Mouse (Mus musculus) T-helper 17 cell (primary cell): ENCODE data around the gene Atp6v1e1.
"Not testable (repeated sequence)": the region's sequence is repeated elsewhere in the genome, so short reads cannot be mapped to it uniquely, and the experiment has no call there.

Source experiments
- in situ Hi-C, 2 experiments: fragments of 300-600 bp; cut with MboI, MseI; formaldehyde crosslinking; loops; 1 replicate in 1 of 2; 2 replicates in 1 of 2; pipeline ENCODE4 v1.15.1; 2025; ENCODE audit warnings: high pct_unique_total_duplicates in 2 of 2

Atp6v1e1 gene

GRCm38 (mm10) chr6:120820144-120820543, 2.4 kb downstream of the Atp6v1e1 start:
- in situ Hi-C loops, result no loop called here

DNA sequence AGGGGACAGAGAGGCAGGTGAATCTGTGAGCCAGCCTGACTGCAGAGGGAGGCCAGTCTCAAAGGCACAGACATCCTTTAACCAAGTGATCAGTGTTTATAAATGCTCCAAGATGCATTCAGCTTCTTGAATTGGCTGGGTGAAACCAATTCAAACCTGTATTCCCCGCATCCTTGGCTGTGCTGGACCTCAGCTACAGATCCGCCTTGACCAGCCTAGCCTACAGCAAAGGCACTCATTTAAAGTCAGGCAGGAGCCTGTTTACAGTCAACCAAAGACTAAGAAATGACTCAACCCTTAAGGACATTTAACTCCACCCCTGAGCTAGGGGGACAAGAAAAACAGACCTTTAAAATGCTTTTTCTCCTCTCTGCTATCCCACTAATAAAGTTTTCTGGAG, 3.3 kb downstream of the Atp6v1e1 start:
- in situ Hi-C loops, result no loop called here

GRCm38 (mm10) chr6:120811999-120812398, 10.6 kb downstream of the Atp6v1e1 start:
- in situ Hi-C loops, result not testable (repeated sequence)

DNA sequence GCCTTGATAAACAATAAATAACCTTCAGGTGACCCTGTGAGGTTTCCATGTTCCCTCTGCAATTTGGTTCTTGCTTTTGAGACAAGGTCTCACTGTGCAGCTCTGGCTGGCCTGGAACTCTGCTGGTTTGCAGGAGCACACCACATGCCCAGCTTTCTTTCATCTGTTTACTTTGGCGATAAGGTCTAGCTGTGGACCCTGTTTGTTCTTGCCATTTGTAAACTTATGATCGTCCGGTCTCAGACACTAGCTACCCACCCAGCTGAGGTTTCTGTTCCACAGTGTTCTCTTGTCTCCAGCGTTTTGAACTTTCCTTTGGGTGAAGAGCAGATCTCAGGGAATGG, 14.9 kb downstream of the Atp6v1e1 start:
- in situ Hi-C loops, result no loop called here

- in situ Hi-C loops, result no loop called here
These were observed 15.4 kb downstream of the Atp6v1e1 start for GRCm38 (mm10) chr6:120806999-120807737.

DNA sequence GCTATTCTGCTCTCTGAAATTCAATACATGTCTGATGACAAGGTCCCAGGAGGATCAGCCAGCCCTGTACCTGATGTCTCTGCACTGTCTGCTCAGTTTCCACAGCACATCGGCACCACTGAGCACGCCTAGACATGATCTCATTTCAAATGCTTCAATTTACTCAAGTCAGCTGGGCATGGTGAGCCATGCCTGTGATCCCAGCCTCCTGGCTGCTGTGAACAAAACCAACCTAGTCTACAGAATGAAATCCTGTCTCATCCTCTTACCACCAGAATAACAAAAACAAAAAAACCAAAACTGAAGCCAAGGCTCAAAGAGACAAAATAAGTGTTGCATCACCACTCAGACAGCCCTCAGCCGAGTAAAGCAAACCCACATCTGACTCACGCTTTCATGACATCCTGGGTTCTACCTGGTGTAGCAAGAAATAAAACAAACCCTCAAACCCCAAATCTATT, 23.0 kb downstream of the Atp6v1e1 start:
- in situ Hi-C loops, result loop anchor here in 1 of 2 experiments (5.0 kb wide), 1 partner anchor 268 kb away; no protein-coding TSS in a partner anchor

GRCm38 (mm10) chr6:120798905-120799304, 23.7 kb downstream of the Atp6v1e1 start:
- in situ Hi-C loops, result loop anchor here in 1 of 2 experiments (5.0 kb wide), 1 partner anchor 268 kb away; no protein-coding TSS in a partner anchor

DNA sequence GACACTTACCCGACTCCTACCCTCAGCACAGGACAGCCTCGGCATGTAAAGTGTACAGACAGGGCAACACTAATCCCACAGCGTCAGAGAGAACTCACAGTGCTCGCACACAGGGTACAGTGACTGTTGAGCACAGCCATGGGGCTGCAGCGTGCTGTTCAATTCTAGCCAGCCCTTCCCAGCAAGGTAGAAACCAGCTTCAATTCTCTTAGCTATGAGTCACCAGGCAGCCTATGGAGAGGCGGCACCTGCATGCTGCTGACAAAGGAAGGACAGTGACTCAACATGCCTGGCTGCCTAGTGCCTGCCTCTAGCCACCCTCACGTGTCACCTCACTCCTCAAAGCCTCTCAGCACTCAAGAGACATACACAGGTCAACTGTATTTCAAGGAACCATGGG, 24.6 kb downstream of the Atp6v1e1 start:
- in situ Hi-C loops, result loop anchor here in 1 of 2 experiments (5.0 kb wide), 1 partner anchor 269 kb away; no protein-coding TSS in a partner anchor

DNA sequence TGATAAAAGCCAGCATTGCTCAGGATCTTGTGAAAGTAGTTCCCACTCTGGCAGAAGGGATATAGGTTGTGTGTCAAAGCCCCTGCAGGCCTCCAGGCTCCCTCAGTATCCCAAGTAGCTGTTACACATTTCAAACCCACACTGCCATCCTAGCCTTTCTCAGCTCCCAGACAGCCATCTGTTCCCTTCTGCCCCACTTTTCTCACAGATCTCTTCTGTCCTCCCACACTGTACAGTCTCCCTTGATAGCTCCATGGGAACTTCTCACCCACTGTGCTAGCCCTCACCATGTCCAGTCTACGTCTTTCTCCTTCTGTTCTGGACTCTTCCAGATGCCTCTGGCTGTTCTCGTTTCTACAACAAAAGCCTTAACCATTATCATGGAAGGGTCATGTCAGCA, 26.5 kb downstream of the Atp6v1e1 start:
- in situ Hi-C loops, result loop anchor here in 1 of 2 experiments (5.0 kb wide), 1 partner anchor 271 kb away; no protein-coding TSS in a partner anchor

- in situ Hi-C loops, result loop anchor here in 1 of 2 experiments (5.0 kb wide), 1 partner anchor 272 kb away; no protein-coding TSS in a partner anchor
These were observed 27.0 kb downstream of the Atp6v1e1 start for GRCm38 (mm10) chr6:120795422-120796086.

GRCm38 (mm10) chr6:120792947-120793346, 29.6 kb downstream of the Atp6v1e1 start:
- in situ Hi-C loops, result no loop called here

GRCm38 (mm10) chr6:120790717-120791116, 31.9 kb downstream of the Atp6v1e1 start:
- in situ Hi-C loops, result no loop called here

DNA sequence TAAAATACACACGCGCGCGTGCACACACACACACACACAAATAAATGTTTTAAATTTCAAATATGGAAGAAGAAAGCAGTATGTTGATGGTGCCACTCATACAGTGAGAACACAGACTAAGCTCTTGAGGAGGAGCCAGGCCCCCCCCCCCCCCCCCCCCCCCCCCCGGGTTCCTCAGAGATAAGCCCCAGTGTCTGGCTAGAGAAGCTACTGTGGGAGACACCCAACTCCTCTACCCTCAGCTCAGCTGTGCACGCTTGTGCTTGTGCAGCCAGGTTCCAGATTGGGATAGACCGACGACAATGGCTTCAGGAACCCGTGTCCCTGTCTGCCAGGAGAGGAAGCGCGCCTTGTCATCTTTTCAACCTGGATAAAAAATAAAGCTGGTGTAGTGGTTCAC, 32.4 kb downstream of the Atp6v1e1 start:
- in situ Hi-C loops, result no loop called here

- in situ Hi-C loops, result no loop called here
These were observed 33.7 kb downstream of the Atp6v1e1 start for GRCm38 (mm10) chr6:120788904-120789303.

GRCm38 (mm10) chr6:120788068-120788607, 34.5 kb downstream of the Atp6v1e1 start:
- in situ Hi-C loops, result no loop called here

- in situ Hi-C loops, result no loop called here
These were observed 38.2 kb downstream of the Atp6v1e1 start for GRCm38 (mm10) chr6:120784351-120784750.

GRCm38 (mm10) chr6:120782948-120783347, 39.6 kb downstream of the Atp6v1e1 start:
- in situ Hi-C loops, result no loop called here

- in situ Hi-C loops, result loop anchor here in 1 of 2 experiments (5.0 kb wide), 1 partner anchor 79 kb away; no protein-coding TSS in a partner anchor
These were observed 44.4 kb downstream of the Atp6v1e1 start for GRCm38 (mm10) chr6:120778226-120778625.

DNA sequence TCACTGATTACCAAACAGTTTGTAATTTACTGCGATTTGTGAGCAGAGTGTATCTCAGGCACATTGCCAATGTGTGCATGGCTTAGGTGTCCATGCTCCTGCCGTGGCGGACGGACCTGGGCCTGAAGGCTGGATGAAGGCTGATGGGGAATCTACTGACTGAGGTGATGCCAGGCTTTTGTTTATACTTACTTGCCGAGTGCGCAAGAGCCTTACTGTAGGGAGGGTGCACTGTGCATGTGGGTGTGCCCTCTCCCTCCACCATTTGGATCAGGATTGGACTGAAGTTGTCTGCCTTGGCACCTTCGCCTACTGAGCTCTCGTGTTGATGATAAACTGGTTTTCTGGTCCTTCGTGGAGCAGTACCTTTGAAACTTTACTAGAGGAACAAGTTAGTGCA, 45.1 kb downstream of the Atp6v1e1 start:
- in situ Hi-C loops, result loop anchor here in 1 of 2 experiments (5.0 kb wide), 1 partner anchor 80 kb away; no protein-coding TSS in a partner anchor

GRCm38 (mm10) chr6:120776286-120776685, 46.3 kb downstream of the Atp6v1e1 start:
- in situ Hi-C loops, result loop anchor here in 1 of 2 experiments (5.0 kb wide), 1 partner anchor 81 kb away; no protein-coding TSS in a partner anchor

- in situ Hi-C loops, result no loop called here
These were observed 48.8 kb downstream of the Atp6v1e1 start for GRCm38 (mm10) chr6:120773763-120774162.

- in situ Hi-C loops, result no loop called here
These were observed 49.4 kb downstream of the Atp6v1e1 start, which contains the start of gene Slc25a18 for GRCm38 (mm10) chr6:120773149-120773628. TSS of gene Slc25a18 (plus strand) at chr6:120773578.
